Mouse (Mus musculus) effector memory CD4-positive, alpha-beta T cell, adult 5 months (primary cell): ENCODE measurements around the gene Hba-x. TPM values are rescaled to one million over a fixed set of nuclear protein-coding genes. Genes with fewer than 3 reads are reported as not detected.

Source experiments
- polyA plus RNA-seq: library from polyadenylated mRNA; unstranded; fragments of 100-300 nt; shearing (Covaris generic); gene quantifications from one replicate; pipeline ENCODE4 v1.2.1, GENCODE M21; 2017

Gene Hba-x
- not detected for polyA plus RNA-seq

DNA sequence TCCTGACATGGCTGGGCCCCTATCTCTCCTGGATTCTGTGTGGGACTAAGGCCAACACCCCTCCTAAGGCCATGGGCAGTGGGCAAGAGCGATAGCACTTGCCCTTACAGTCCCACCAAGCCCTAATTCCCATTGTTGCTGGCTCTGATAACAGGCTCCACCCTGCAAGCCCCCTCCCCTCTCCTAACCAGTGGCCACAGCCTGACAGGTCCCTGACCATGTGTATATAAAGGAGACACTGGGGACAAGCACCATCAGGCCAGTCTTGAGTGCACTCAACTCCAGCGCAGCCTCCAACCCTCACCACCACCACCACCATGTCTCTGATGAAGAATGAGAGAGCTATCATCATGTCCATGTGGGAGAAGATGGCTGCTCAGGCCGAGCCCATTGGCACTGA, at the start of gene Hba-x:
Gene Hba-x (plus strand): TSS at position 54 of the 400 bp plus-strand sequence.

GRCm38 (mm10) chr11:32267188-32267884, 8.9 kb upstream of the Hba-x start, which contains the start of gene Nprl3:
Nprl3 (minus strand) TSS chr11:32267707.

DNA sequence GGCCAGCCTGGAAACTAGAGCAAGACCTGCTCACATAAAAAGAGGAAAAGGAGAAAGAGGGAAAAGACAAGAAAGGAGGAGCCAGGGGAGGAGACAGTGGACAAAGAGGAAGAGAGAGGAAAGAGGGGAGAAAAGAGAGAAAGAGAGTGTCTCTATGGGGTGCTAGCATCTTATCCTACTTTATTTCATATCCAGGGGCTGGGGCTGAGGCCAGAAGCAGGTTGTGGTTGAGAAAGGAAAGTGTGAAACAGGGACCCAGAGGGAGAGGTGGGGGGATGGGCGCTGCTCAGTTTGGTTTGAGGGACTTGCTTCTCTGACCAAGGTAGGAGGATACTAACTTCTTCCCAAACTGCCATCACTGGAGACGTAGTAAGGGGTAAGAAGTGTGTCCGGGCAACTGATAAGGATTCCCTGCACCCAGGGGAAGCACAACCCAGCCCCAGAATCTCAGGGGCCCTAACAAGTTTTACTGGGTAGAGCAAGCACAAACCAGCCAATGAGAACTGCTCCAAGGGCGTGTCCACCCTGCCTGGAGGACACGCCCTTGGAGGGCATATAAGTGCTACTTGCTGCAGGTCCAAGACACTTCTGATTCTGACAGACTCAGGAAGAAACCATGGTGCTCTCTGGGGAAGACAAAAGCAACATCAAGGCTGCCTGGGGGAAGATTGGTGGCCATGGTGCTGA, 7.0 kb downstream of the Hba-x start, which contains the start of gene Hba-a1:
Gene Hba-a1 (plus strand): TSS at position 421 of the 687 bp plus-strand sequence.

DNA sequence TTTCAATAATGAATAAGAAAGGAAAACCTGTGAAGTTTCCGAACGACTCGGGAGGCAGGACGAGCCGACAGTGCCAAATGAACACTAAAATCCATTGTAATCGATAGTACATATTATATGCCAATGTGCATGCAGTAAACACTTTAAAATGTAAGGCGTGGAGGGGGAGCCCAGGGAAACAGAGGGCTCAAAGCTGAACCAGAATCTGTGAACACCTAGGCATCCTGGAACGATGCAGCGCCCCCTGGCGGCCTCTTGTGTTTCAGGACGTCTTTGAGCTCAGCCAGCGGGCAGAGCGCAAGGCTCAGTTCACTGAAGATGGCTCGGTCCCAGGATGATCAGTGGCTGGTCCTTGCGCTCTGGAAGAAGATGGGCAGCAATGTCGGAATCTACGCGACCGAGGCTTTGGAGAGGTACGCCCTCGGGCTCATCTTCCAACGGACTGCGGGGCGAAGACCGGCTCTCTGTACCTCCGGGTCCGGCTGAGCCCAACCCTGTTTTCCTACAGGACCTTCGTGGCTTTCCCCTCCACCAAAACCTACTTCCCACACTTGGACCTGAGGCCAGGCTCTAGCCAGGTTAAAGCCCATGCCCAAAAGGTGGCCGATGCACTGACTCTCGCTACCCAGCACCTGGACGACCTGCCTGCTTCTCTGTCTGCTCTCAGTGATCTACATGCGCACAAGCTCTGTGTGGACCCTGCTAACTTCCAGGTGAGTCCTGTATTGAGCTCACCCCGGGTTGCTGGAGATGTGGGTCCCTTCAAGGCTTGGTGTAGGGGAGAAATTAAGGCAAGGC, 10.7 kb downstream of the Hba-x start, which contains the start of gene Hbq1b:
Gene Hbq1b (plus strand): TSS at position 271 of the 798 bp plus-strand sequence.

DNA sequence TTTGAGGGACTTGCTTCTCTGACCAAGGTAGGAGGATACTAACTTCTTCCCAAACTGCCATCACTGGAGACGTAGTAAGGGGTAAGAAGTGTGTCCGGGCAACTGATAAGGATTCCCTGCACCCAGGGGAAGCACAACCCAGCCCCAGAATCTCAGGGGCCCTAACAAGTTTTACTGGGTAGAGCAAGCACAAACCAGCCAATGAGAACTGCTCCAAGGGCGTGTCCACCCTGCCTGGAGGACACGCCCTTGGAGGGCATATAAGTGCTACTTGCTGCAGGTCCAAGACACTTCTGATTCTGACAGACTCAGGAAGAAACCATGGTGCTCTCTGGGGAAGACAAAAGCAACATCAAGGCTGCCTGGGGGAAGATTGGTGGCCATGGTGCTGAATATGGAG, 20.0 kb downstream of the Hba-x start, which contains the start of gene Hba-a2:
Gene Hba-a2 (plus strand): TSS at position 287 of the 400 bp plus-strand sequence.

DNA sequence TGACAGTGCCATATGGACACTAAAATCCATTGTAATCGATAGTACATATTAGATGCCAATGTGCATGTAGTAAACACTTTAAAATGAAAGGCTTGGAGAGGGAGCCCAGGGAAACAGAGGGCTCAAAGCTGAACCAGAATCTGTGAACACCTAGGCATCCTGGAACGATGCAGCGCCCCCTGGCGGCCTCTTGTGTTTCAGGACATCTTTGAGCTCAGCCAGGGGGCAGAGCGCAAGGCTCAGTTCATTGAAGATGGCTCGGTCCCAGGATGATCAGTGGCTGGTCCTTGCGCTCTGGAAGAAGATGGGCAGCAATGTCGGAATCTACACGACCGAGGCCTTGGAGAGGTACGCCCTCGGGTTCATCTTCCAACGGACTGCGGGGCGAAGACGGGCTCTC, 23.7 kb downstream of the Hba-x start, which contains the start of gene Hbq1a:
Gene Hbq1a (plus strand): TSS at position 205 of the 400 bp plus-strand sequence.

Other genes starting within 250 kb of the Hba-x start
- gene Il9r, start 76.1 kb upstream of the Hba-x start, polyA plus RNA-seq, result 4.8 TPM
- 20.3 TPM for gene Snrnp25, start 71.0 kb upstream of the Hba-x start, polyA plus RNA-seq
- gene Rhbdf1, start 54.1 kb upstream of the Hba-x start, polyA plus RNA-seq, result not detected
- gene Mpg, start 49.9 kb upstream of the Hba-x start, polyA plus RNA-seq, result 15.4 TPM
- gene Nprl3, start 8.7 kb upstream of the Hba-x start, polyA plus RNA-seq, result 47.4 TPM
- gene Hba-a1, start 7.1 kb downstream of the Hba-x start, polyA plus RNA-seq, result not detected
- gene Hbq1b, start 10.6 kb downstream of the Hba-x start, polyA plus RNA-seq, result not detected
- not detected for gene Hba-a2, start 20.1 kb downstream of the Hba-x start, polyA plus RNA-seq
- gene Hbq1a, start 23.7 kb downstream of the Hba-x start, polyA plus RNA-seq, result not detected
- not detected for gene Sh3pxd2b, start 71.4 kb downstream of the Hba-x start, polyA plus RNA-seq
- 8.5 TPM for gene Ubtd2, start 179.0 kb downstream of the Hba-x start, polyA plus RNA-seq